Mouse (Mus musculus): ENCODE data around the gene Fgfr2. TPM values are rescaled to one million over a fixed set of nuclear protein-coding genes. Genes with fewer than 3 reads are reported as not detected.

Fgfr2 gene
- polyA plus RNA-seq, 1 experiment from 2014 or later = 11.2 TPM

- H3K27ac ChIP-seq (ENCODE audit: low read depth) = no peak overlapping the region
- no peaks in the 10 kb centered on the region for H3K9me3 ChIP-seq (ENCODE audit: low read length)
- H3K9ac ChIP-seq (replicated peaks) = no peak overlapping the region
- TF ChIP-seq CTCF (IDR thresholded peaks at IDR 0.05; ENCODE audit: low read depth) (no peak), EP300 (IDR thresholded peaks at IDR 0.05; ENCODE audit: low read depth) (no peak)
- H3K4me1 ChIP-seq (ENCODE audit: insufficient read depth) = no peaks in the 10 kb centered on the region
- no peak overlapping the region for H3K4me2 ChIP-seq (ENCODE audit: low read depth, low read length)
- DNase-seq (no peak), ATAC-seq (no peak)
- H3K27me3 ChIP-seq (ENCODE audit: insufficient read depth, low read length) = no peaks in the 10 kb centered on the region
- H3K4me3 ChIP-seq (ENCODE audit: low read depth, low read length) = no peak overlapping the region
- WGBS (ENCODE audit: insufficient replicate concordance) = 79% methylated on average over 3 of the region's 3 CpGs
- H3K36me3 ChIP-seq (replicated peaks; ENCODE audit: insufficient read depth, low read length) = no peaks in the 10 kb centered on the region
Measured at GRCm38 (mm10) chr7:132110308-132110707, 1012.8 kb downstream of the Fgfr2 start.

- H3K4me1 ChIP-seq (ENCODE audit: insufficient read depth) = no peaks in the 10 kb centered on the region
- H3K4me2 ChIP-seq (ENCODE audit: low read depth, low read length) = no peak overlapping the region
- no peak overlapping the region for H3K27ac ChIP-seq (ENCODE audit: low read depth)
- H3K9me3 ChIP-seq (ENCODE audit: low read length) = no peaks in the 10 kb centered on the region
- H3K36me3 ChIP-seq (replicated peaks; ENCODE audit: insufficient read depth, low read length) = no peaks in the 10 kb centered on the region
- TF ChIP-seq EP300 (IDR thresholded peaks at IDR 0.05; ENCODE audit: low read depth) (no peak), CTCF (IDR thresholded peaks at IDR 0.05; ENCODE audit: low read depth) (no peak)
- no peak for DNase-seq
- H3K4me3 ChIP-seq (ENCODE audit: low read depth, low read length) = no peak overlapping the region
- no peak for ATAC-seq
- H3K9ac ChIP-seq (replicated peaks) = no peak overlapping the region
- WGBS (ENCODE audit: insufficient replicate concordance) = 72% methylated on average over 4 of the region's 4 CpGs
- H3K27me3 ChIP-seq (ENCODE audit: insufficient read depth, low read length) = no peaks in the 10 kb centered on the region
Measured at GRCm38 (mm10) chr7:132106891-132107290, 1016.3 kb downstream of the Fgfr2 start.

GRCm38 (mm10) chr7:132105326-132105725, 1017.8 kb downstream of the Fgfr2 start:
- no peaks in the 10 kb centered on the region for H3K36me3 ChIP-seq (replicated peaks; ENCODE audit: insufficient read depth, low read length)
- H3K9me3 ChIP-seq (ENCODE audit: low read length) = no peaks in the 10 kb centered on the region
- DNase-seq (no peak), ATAC-seq (no peak)
- no peaks in the 10 kb centered on the region for H3K4me1 ChIP-seq (ENCODE audit: insufficient read depth)
- no peak overlapping the region for H3K4me2 ChIP-seq (ENCODE audit: low read depth, low read length)
- no peak overlapping the region for H3K9ac ChIP-seq (replicated peaks)
- WGBS (ENCODE audit: insufficient replicate concordance) = 64% methylated on average over 4 of the region's 4 CpGs
- H3K27me3 ChIP-seq (ENCODE audit: insufficient read depth, low read length) = no peaks in the 10 kb centered on the region
- TF ChIP-seq CTCF (IDR thresholded peaks at IDR 0.05; ENCODE audit: low read depth) (no peak), EP300 (IDR thresholded peaks at IDR 0.05; ENCODE audit: low read depth) (no peak)
- no peak overlapping the region for H3K4me3 ChIP-seq (ENCODE audit: low read depth, low read length)
- H3K27ac ChIP-seq (ENCODE audit: low read depth) = no peak overlapping the region

- 59% methylated on average over 4 of the region's 4 CpGs for WGBS (ENCODE audit: insufficient replicate concordance)
- Histone ChIP-seq H3K9ac (replicated peaks) (no peak overlapping the region), H3K9me3 (ENCODE audit: low read length) (no peaks in the 10 kb centered on the region), H3K27me3 (ENCODE audit: insufficient read depth, low read length) (no peaks in the 10 kb centered on the region), H3K4me3 (ENCODE audit: low read depth, low read length) (no peak overlapping the region), H3K4me2 (ENCODE audit: low read depth, low read length) (no peak overlapping the region), H3K4me1 (ENCODE audit: insufficient read depth) (no peaks in the 10 kb centered on the region), H3K27ac (ENCODE audit: low read depth) (no peak overlapping the region), H3K36me3 (replicated peaks; ENCODE audit: insufficient read depth, low read length) (no peaks in the 10 kb centered on the region)
- no peak for ATAC-seq
- no peak for DNase-seq
- TF ChIP-seq EP300 (IDR thresholded peaks at IDR 0.05; ENCODE audit: low read depth) (no peak), CTCF (IDR thresholded peaks at IDR 0.05; ENCODE audit: low read depth) (no peak)
Measured at GRCm38 (mm10) chr7:132098441-132098840, 1024.7 kb downstream of the Fgfr2 start.

- no peak for ATAC-seq
- DNase-seq = no peak
- no peaks in the 10 kb centered on the region for H3K9me3 ChIP-seq (ENCODE audit: low read length)
- TF ChIP-seq EP300 (IDR thresholded peaks at IDR 0.05; ENCODE audit: low read depth) (no peak), CTCF (IDR thresholded peaks at IDR 0.05; ENCODE audit: low read depth) (no peak)
- H3K4me3 ChIP-seq (ENCODE audit: low read depth, low read length) = no peak overlapping the region
- no peak overlapping the region for H3K9ac ChIP-seq (replicated peaks)
- no peak overlapping the region for H3K27ac ChIP-seq (ENCODE audit: low read depth)
- WGBS (ENCODE audit: insufficient replicate concordance) = 61% methylated on average over 7 of the region's 7 CpGs
- no peak overlapping the region for H3K4me2 ChIP-seq (ENCODE audit: low read depth, low read length)
- no peaks in the 10 kb centered on the region for H3K36me3 ChIP-seq (replicated peaks; ENCODE audit: insufficient read depth, low read length)
- H3K27me3 ChIP-seq (ENCODE audit: insufficient read depth, low read length) = no peaks in the 10 kb centered on the region
- no peaks in the 10 kb centered on the region for H3K4me1 ChIP-seq (ENCODE audit: insufficient read depth)
Measured at GRCm38 (mm10) chr7:132094666-132095065, 1028.5 kb downstream of the Fgfr2 start.

GRCm38 (mm10) chr7:132091551-132091950, 1031.6 kb downstream of the Fgfr2 start:
- Histone ChIP-seq H3K9me3 (ENCODE audit: low read length) (no peaks in the 10 kb centered on the region), H3K4me2 (ENCODE audit: low read depth, low read length) (no peak overlapping the region), H3K4me3 (ENCODE audit: low read depth, low read length) (no peak overlapping the region), H3K27ac (ENCODE audit: low read depth) (no peak overlapping the region), H3K27me3 (ENCODE audit: insufficient read depth, low read length) (no peaks in the 10 kb centered on the region), H3K9ac (replicated peaks) (no peak overlapping the region), H3K36me3 (replicated peaks; ENCODE audit: insufficient read depth, low read length) (no peaks in the 10 kb centered on the region), H3K4me1 (ENCODE audit: insufficient read depth) (no peaks in the 10 kb centered on the region)
- WGBS (ENCODE audit: insufficient replicate concordance) = 82% methylated on average over 7 of the region's 7 CpGs
- TF ChIP-seq CTCF (IDR thresholded peaks at IDR 0.05; ENCODE audit: low read depth) (no peak), EP300 (IDR thresholded peaks at IDR 0.05; ENCODE audit: low read depth) (no peak)
- DNase-seq (no peak), ATAC-seq (no peak)

GRCm38 (mm10) chr7:132088606-132089005, 1034.5 kb downstream of the Fgfr2 start:
- no peaks in the 10 kb centered on the region for H3K36me3 ChIP-seq (replicated peaks; ENCODE audit: insufficient read depth, low read length)
- no peak for DNase-seq
- WGBS (ENCODE audit: insufficient replicate concordance) = 66% methylated on average over 6 of the region's 6 CpGs
- TF ChIP-seq EP300 (IDR thresholded peaks at IDR 0.05; ENCODE audit: low read depth) (no peak), CTCF (IDR thresholded peaks at IDR 0.05; ENCODE audit: low read depth) (no peak)
- no peaks in the 10 kb centered on the region for H3K4me1 ChIP-seq (ENCODE audit: insufficient read depth)
- no peaks in the 10 kb centered on the region for H3K27me3 ChIP-seq (ENCODE audit: insufficient read depth, low read length)
- no peak overlapping the region for H3K27ac ChIP-seq (ENCODE audit: low read depth)
- H3K9me3 ChIP-seq (ENCODE audit: low read length) = no peaks in the 10 kb centered on the region
- no peak overlapping the region for H3K9ac ChIP-seq (replicated peaks)
- H3K4me2 ChIP-seq (ENCODE audit: low read depth, low read length) = no peak overlapping the region
- ATAC-seq = no peak
- no peak overlapping the region for H3K4me3 ChIP-seq (ENCODE audit: low read depth, low read length)

Measured in liver, postnatal 0 days (tissue).